Comparison of ENCODE assay signal across 8 mouse cellular contexts in genomic region chr13:42301161-42301721, GRCm38 (mm10). TPM values are rescaled to one million over a fixed set of nuclear protein-coding genes. Genes with fewer than 3 reads are reported as not detected.
DNase-seq lines count a peak whose midpoint lies in the region; ATAC-seq lines count a peak whose summit lies in the region.

TSS of gene Edn1 (plus strand) at chr13:42301476.

- H3K4me2 ChIP-seq in intestine, embryonic 16.5 days (ENCODE audit: low read depth, low read length) = peak within 1 kb of the TSS; percentile 63
- H3K4me2 ChIP-seq in liver, embryonic 13.5 days = peak within 1 kb of the TSS; percentile 58

- peak within 1 kb of the TSS; percentile 52 for H3K4me3 ChIP-seq in intestine, embryonic 16.5 days (ENCODE audit: low read length)
- peak within 1 kb of the TSS; percentile 43 for H3K4me3 ChIP-seq in liver, embryonic 13.5 days (replicated peaks)

- H3K9ac ChIP-seq in intestine, embryonic 16.5 days (ENCODE audit: low read depth, low read length) = peak within 1 kb of the TSS; percentile 49; the same call in 1 of the 2 replicates
- no peak within 1 kb of the TSS for H3K9ac ChIP-seq in liver, embryonic 13.5 days

- under 1% methylated on average over 26 of the region's 26 CpGs for WGBS in intestine, embryonic 16.5 days
- WGBS in liver, embryonic 13.5 days (ENCODE audit: insufficient replicate concordance) = under 1% methylated on average over 26 of the region's 26 CpGs

- DNase-seq in 3T3-L1 (ENCODE audit: low read depth, low spot score) = peak; percentile 64
- peak; percentile 69 for DNase-seq in ES-CJ7 (ENCODE audit: low read depth, low spot score)
- peak; percentile 70 for DNase-seq in embryo, embryonic 10.5 days (ENCODE audit: low spot score)
- DNase-seq in heart, adult 18-20 months = peak; percentile 81 to 83
- peak; percentile 30 for DNase-seq in liver, embryonic 13.5 days
- peak; percentile 9 to 32 for DNase-seq in monocyte, adult 2 months (ENCODE audit: low read depth in 1 of 2, low spot score in 2 of 2)
- peak; percentile 55 for DNase-seq in testis, postnatal 14 days (ENCODE audit: low spot score)

- H3K36me3 ChIP-seq in intestine, embryonic 16.5 days (ENCODE audit: control insufficient read depth, insufficient read depth, low read length) = no peaks in the 10 kb centered on the region
- H3K36me3 ChIP-seq in liver, embryonic 13.5 days = no peaks in the 10 kb centered on the region

- no peaks in the 10 kb centered on the region for H3K9me3 ChIP-seq in intestine, embryonic 16.5 days (ENCODE audit: control insufficient read depth, low read length)
- H3K9me3 ChIP-seq in liver, embryonic 13.5 days (replicated peaks) = no peaks in the 10 kb centered on the region

- 0 out of 2 replicates have a peak, but pooled peaks cover 4% of the 10 kb centered on the region for H3K27me3 ChIP-seq in intestine, embryonic 16.5 days (replicated peaks; ENCODE audit: control insufficient read depth, insufficient read depth, low read length)
- peaks cover 68% of the 10 kb centered on the region for H3K27me3 ChIP-seq in liver, embryonic 13.5 days

- peaks cover 13% of the 10 kb centered on the region; the same call in 1 of the 2 replicates for H3K4me1 ChIP-seq in intestine, embryonic 16.5 days (ENCODE audit: control insufficient read depth, insufficient read depth, low read length)
- 0 out of 2 replicates have a peak, but pooled peaks cover 3% of the 10 kb centered on the region for H3K4me1 ChIP-seq in liver, embryonic 13.5 days (replicated peaks)

- ATAC-seq in intestine, embryonic 16.5 days = peak; percentile 81
- peak; percentile 68 for ATAC-seq in liver, embryonic 13.5 days (ENCODE audit: low read depth)

- peak within 1 kb of the TSS; percentile 25; the same call in 1 of the 2 replicates for H3K27ac ChIP-seq in intestine, embryonic 16.5 days (ENCODE audit: low read length)
- no peak within 1 kb of the TSS for H3K27ac ChIP-seq in liver, embryonic 13.5 days

RNA-seq across cellular contexts. Expression of gene Edn1, which starts in this region (rescaled TPM):
- 1 to 10 TPM; 2.4 to 3.3 TPM for total RNA-seq in heart, adult 18-20 months (2021)
- 5.7 and 6.3 TPM in 2 replicates for polyA plus RNA-seq in intestine, embryonic 16.5 days (2015; fragmentation: Nextera tagmentation; extraction: Ambion mirVana)
- 0.46 and 0.53 TPM in 2 replicates for polyA plus RNA-seq in liver, embryonic 13.5 days (2015; fragmentation: Nextera tagmentation; extraction: Ambion mirVana)

Comparison
In these comparisons a context has a peak if more than half of its experiments do, and no peak if none do; other contexts are left out.
1. Peak in DNase-seq, ATAC-seq, H3K4me3 ChIP-seq and H3K4me2 ChIP-seq in liver, embryonic 13.5 days; RNA of the gene not detected or under 1 TPM.
2. DNase-seq: peak in every context shown above with its lines; median percentile 82 in heart, adult 18-20 months; 70 in embryo, embryonic 10.5 days; 69 in ES-CJ7; 64 in 3T3-L1; 55 in testis, postnatal 14 days; 30 in liver, embryonic 13.5 days; 20 in monocyte, adult 2 months.